Mouse (Mus musculus): ENCODE measurements at regions not wholly inside any gene's neighbourhood (a gene's known extent, or its start where the extent isn't known, plus 50 kb on each side); places are given as distances from the start of the nearest gene placed in this dataset.
A peak's percentile ranks its signal among the peaks of the same experiment; 100 is the strongest.

DNA sequence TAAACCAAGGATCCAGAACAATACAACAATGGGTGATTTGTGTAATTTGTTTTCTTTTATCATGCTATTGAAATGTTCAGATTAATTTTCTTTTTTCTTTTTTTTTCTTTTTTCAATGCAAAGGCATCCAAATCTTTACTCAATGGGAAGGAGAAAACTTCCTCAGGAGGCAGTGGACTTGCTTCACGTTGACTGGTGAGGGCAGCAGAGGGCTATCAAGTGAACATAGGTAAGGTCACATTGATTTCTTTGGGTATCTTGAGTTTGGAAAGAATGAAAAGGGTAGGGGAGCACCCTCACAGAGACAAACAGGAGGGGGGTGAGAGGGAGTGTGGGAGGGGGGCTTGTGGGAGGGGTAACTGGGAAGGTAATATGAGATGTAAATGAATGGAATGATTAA lies 326.1 kb upstream of the Fam98a start:
- 27% methylated on average over 1 of the region's 1 CpGs for WGBS
- ATAC-seq (ENCODE audit: low FRiP score, low TSS enrichment), result no peak
- no peaks in the 10 kb centered on the region for H3K9me3 ChIP-seq (ENCODE audit: control insufficient read depth, low read length)

DNA sequence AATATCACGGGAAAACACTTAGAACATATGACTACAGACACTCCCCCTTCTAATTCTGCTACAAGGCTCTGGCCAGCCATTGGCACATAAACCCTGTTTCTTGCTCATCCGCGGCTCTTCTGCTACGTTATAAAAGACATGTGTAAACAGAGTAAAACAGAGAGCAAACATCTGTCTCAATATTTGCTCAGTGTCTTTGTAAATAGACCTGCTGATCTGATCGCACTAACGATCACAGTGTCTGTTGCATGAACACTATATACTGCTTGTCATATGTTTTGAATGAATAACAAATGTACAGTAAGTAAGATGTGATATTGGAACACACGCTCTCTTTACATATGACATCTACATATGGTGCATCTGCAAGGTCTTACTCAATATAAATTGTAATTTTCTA lies 325.1 kb upstream of the Fam98a start:
- Histone ChIP-seq H3K9ac (ENCODE audit: low read depth, low read length) (no peak overlapping the region), H3K27me3 (ENCODE audit: control insufficient read depth, insufficient read depth, low read length) (no peaks in the 10 kb centered on the region), H3K4me1 (ENCODE audit: control insufficient read depth, insufficient read depth, low read length) (no peaks in the 10 kb centered on the region), H3K36me3 (ENCODE audit: control insufficient read depth, insufficient read depth, low read length) (no peaks in the 10 kb centered on the region), H3K27ac (ENCODE audit: low read depth, low read length) (no peak overlapping the region), H3K4me2 (replicated peaks; ENCODE audit: low read depth, low read length) (no peak overlapping the region), H3K4me3 (ENCODE audit: low read length) (no peak overlapping the region), H3K9me3 (ENCODE audit: control insufficient read depth, low read length) (no peaks in the 10 kb centered on the region)
- WGBS, result 56% methylated on average over 7 of the region's 7 CpGs
- ATAC-seq (ENCODE audit: low FRiP score, low TSS enrichment), result no peak

More for the DNA sequence above, 326.1 kb upstream of the Fam98a start:
- Histone ChIP-seq H3K36me3 (ENCODE audit: control insufficient read depth, insufficient read depth, low read length) (no peaks in the 10 kb centered on the region), H3K27ac (ENCODE audit: low read depth, low read length) (no peak overlapping the region), H3K4me3 (ENCODE audit: low read length) (no peak overlapping the region), H3K4me1 (ENCODE audit: control insufficient read depth, insufficient read depth, low read length) (no peaks in the 10 kb centered on the region), H3K9ac (ENCODE audit: low read depth, low read length) (no peak overlapping the region), H3K27me3 (ENCODE audit: control insufficient read depth, insufficient read depth, low read length) (no peaks in the 10 kb centered on the region), H3K4me2 (replicated peaks; ENCODE audit: low read depth, low read length) (no peak overlapping the region)

DNA sequence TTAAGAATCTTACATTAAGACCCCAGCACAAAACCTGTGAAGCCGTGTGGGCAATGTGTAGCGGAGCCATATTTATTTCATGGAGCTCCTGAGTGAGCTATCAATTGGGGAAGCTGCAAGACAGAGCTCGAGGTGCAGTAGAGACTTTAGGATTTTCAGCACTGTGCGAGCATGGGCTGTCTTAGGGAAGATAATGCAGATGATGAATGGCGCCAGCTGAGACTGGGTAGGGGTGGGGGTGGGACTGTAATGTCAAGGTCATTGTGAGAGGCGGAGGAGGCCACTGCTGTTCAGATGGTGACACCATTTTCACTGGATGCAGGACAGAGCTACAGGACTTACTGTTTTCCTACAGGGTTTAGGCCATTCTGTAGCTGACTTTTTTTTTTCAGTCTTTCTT lies 322.8 kb upstream of the Fam98a start:
- Histone ChIP-seq H3K27me3 (ENCODE audit: control insufficient read depth, insufficient read depth, low read length) (no peaks in the 10 kb centered on the region), H3K9ac (ENCODE audit: low read depth, low read length) (no peak overlapping the region), H3K4me1 (ENCODE audit: control insufficient read depth, insufficient read depth, low read length) (no peaks in the 10 kb centered on the region), H3K27ac (ENCODE audit: low read depth, low read length) (no peak overlapping the region), H3K9me3 (ENCODE audit: control insufficient read depth, low read length) (no peaks in the 10 kb centered on the region), H3K36me3 (ENCODE audit: control insufficient read depth, insufficient read depth, low read length) (no peaks in the 10 kb centered on the region), H3K4me3 (ENCODE audit: low read length) (no peak overlapping the region), H3K4me2 (replicated peaks; ENCODE audit: low read depth, low read length) (no peak overlapping the region)
- ATAC-seq (ENCODE audit: low FRiP score, low TSS enrichment), result no peak
- WGBS, result 75% methylated on average over 6 of the region's 6 CpGs

GRCm38 (mm10) chr17:75870492-75870891 lies 318.7 kb upstream of the Fam98a start:
- Histone ChIP-seq H3K9ac (ENCODE audit: low read depth, low read length) (no peak overlapping the region), H3K27me3 (ENCODE audit: control insufficient read depth, insufficient read depth, low read length) (no peaks in the 10 kb centered on the region), H3K4me2 (replicated peaks; ENCODE audit: low read depth, low read length) (no peak overlapping the region), H3K27ac (ENCODE audit: low read depth, low read length) (no peak overlapping the region), H3K4me1 (ENCODE audit: control insufficient read depth, insufficient read depth, low read length) (no peaks in the 10 kb centered on the region), H3K9me3 (ENCODE audit: control insufficient read depth, low read length) (no peaks in the 10 kb centered on the region), H3K36me3 (ENCODE audit: control insufficient read depth, insufficient read depth, low read length) (no peaks in the 10 kb centered on the region), H3K4me3 (ENCODE audit: low read length) (no peak overlapping the region)
- no peak for ATAC-seq (ENCODE audit: low FRiP score, low TSS enrichment)
- WGBS, result 79% methylated on average over 2 of the region's 2 CpGs

DNA sequence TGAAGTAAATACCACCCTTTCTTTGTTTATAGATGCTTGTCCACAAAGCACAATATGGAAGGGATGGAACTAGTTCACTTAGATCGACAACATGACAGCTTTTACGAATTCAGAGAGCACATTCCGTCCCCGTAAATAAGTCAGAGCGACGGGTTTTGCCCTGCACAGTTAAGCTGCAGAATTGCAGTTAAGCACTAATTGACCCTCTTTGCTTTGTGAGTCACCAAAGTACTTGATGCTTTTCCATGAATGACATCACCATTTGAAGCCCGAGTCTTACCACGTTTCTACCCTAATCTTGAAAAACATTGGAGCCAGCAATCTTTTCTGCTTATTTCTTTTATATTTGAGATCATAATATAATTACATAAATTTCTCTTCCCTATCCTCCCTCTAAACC lies 305.3 kb upstream of the Fam98a start:
- no peak overlapping the region for H3K4me2 ChIP-seq (replicated peaks; ENCODE audit: low read depth, low read length)
- H3K27me3 ChIP-seq (ENCODE audit: control insufficient read depth, insufficient read depth, low read length), result no peaks in the 10 kb centered on the region
- ATAC-seq (ENCODE audit: low FRiP score, low TSS enrichment), result no peak
- H3K4me3 ChIP-seq (ENCODE audit: low read length), result no peak overlapping the region
- H3K27ac ChIP-seq (ENCODE audit: low read depth, low read length), result no peak overlapping the region
- H3K9me3 ChIP-seq (ENCODE audit: control insufficient read depth, low read length), result no peaks in the 10 kb centered on the region
- no peaks in the 10 kb centered on the region for H3K36me3 ChIP-seq (ENCODE audit: control insufficient read depth, insufficient read depth, low read length)
- no peaks in the 10 kb centered on the region for H3K4me1 ChIP-seq (ENCODE audit: control insufficient read depth, insufficient read depth, low read length)
- no peak overlapping the region for H3K9ac ChIP-seq (ENCODE audit: low read depth, low read length)
- WGBS, result 70% methylated on average over 8 of the region's 8 CpGs

- Histone ChIP-seq H3K4me2 (replicated peaks; ENCODE audit: low read depth, low read length) (no peak overlapping the region), H3K9me3 (ENCODE audit: control insufficient read depth, low read length) (no peaks in the 10 kb centered on the region), H3K4me1 (ENCODE audit: control insufficient read depth, insufficient read depth, low read length) (no peaks in the 10 kb centered on the region), H3K27me3 (ENCODE audit: control insufficient read depth, insufficient read depth, low read length) (no peaks in the 10 kb centered on the region), H3K27ac (ENCODE audit: low read depth, low read length) (no peak overlapping the region), H3K36me3 (ENCODE audit: control insufficient read depth, insufficient read depth, low read length) (no peaks in the 10 kb centered on the region), H3K9ac (ENCODE audit: low read depth, low read length) (no peak overlapping the region), H3K4me3 (ENCODE audit: low read length) (no peak overlapping the region)
- peak; percentile 77 for ATAC-seq (ENCODE audit: low FRiP score, low TSS enrichment)
- 49% methylated on average over 12 of the region's 12 CpGs for WGBS
These were observed 264.4 kb upstream of the Fam98a start for GRCm38 (mm10) chr17:75815997-75816626.

- Histone ChIP-seq H3K4me1 (ENCODE audit: control insufficient read depth, insufficient read depth, low read length) (no peaks in the 10 kb centered on the region), H3K27ac (ENCODE audit: low read depth, low read length) (no peak overlapping the region), H3K27me3 (ENCODE audit: control insufficient read depth, insufficient read depth, low read length) (no peaks in the 10 kb centered on the region), H3K4me2 (replicated peaks; ENCODE audit: low read depth, low read length) (no peak overlapping the region), H3K36me3 (ENCODE audit: control insufficient read depth, insufficient read depth, low read length) (no peaks in the 10 kb centered on the region), H3K9me3 (ENCODE audit: control insufficient read depth, low read length) (no peaks in the 10 kb centered on the region), H3K4me3 (ENCODE audit: low read length) (no peak overlapping the region), H3K9ac (ENCODE audit: low read depth, low read length) (no peak overlapping the region)
- 80% methylated on average over 3 of the region's 3 CpGs for WGBS
- no peak for ATAC-seq (ENCODE audit: low FRiP score, low TSS enrichment)
These were observed 260.4 kb upstream of the Fam98a start for GRCm38 (mm10) chr17:75812163-75812562.

DNA sequence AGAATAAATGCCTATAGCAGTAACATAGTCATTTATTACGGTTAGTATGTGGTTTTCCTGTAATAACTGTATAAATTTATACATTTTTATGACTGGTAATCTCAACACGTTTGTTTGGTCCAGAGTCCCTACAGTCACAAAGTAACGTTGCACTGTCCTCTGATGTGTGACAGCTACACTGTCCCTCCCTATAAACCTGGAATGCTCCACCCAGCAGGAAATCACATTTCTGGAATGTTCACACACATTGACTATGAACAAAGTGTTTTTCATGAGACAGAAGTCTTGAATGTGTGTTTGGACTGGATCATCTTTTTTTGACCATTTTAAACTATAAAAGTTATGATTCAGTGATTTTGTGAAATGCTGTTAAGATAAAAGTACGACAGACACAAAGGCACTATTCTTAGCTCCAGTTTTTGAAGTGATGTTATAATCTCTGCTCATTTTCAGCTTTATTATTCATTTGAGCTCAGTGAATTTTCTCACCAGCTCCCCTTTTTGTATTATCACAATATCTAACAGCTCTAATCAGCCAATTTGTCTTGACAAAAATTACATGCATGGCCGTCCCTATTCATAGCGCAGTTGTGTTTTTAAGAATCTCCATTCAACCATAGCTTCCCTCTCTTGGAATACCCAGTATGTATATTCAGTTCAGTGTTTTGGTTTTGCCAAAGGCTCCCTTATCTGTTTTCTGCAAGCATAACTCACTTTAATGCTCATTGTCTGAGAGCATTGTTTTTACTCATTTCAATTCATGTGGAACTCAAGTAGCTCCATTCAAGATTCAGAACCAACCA lies 257.0 kb upstream of the Fam98a start:
- no peak overlapping the region for H3K27ac ChIP-seq (ENCODE audit: low read depth, low read length)
- no peaks in the 10 kb centered on the region for H3K4me1 ChIP-seq (ENCODE audit: control insufficient read depth, insufficient read depth, low read length)
- 0 out of 2 replicates have a peak, but pooled peaks have one; percentile 57 for ATAC-seq (ENCODE audit: low FRiP score, low TSS enrichment)
- no peak overlapping the region for H3K4me3 ChIP-seq (ENCODE audit: low read length)
- no peaks in the 10 kb centered on the region for H3K36me3 ChIP-seq (ENCODE audit: control insufficient read depth, insufficient read depth, low read length)
- no peaks in the 10 kb centered on the region for H3K9me3 ChIP-seq (ENCODE audit: control insufficient read depth, low read length)
- WGBS, result 56% methylated on average over 6 of the region's 6 CpGs
- no peak overlapping the region for H3K9ac ChIP-seq (ENCODE audit: low read depth, low read length)
- H3K27me3 ChIP-seq (ENCODE audit: control insufficient read depth, insufficient read depth, low read length), result no peaks in the 10 kb centered on the region
- H3K4me2 ChIP-seq (replicated peaks; ENCODE audit: low read depth, low read length), result no peak overlapping the region

- no peak for ATAC-seq (ENCODE audit: low FRiP score, low TSS enrichment)
- Histone ChIP-seq H3K27ac (ENCODE audit: low read depth, low read length) (no peak overlapping the region), H3K27me3 (ENCODE audit: control insufficient read depth, insufficient read depth, low read length) (no peaks in the 10 kb centered on the region), H3K4me1 (ENCODE audit: control insufficient read depth, insufficient read depth, low read length) (no peaks in the 10 kb centered on the region), H3K9me3 (ENCODE audit: control insufficient read depth, low read length) (no peaks in the 10 kb centered on the region), H3K36me3 (ENCODE audit: control insufficient read depth, insufficient read depth, low read length) (no peaks in the 10 kb centered on the region), H3K4me2 (replicated peaks; ENCODE audit: low read depth, low read length) (no peak overlapping the region), H3K4me3 (ENCODE audit: low read length) (no peak overlapping the region), H3K9ac (ENCODE audit: low read depth, low read length) (no peak overlapping the region)
- 86% methylated on average over 1 of the region's 1 CpGs for WGBS
These were observed 256.3 kb upstream of the Fam98a start for GRCm38 (mm10) chr17:75808025-75808424.

Measured in kidney, embryonic 14.5 days (tissue).